Mouse (Mus musculus) liver, postnatal 0 days (tissue): Measurements from ENCODE around the gene Slc22a13. TPM values are rescaled to one million over a fixed set of nuclear protein-coding genes. Genes with fewer than 3 reads are reported as not detected.

Source experiments
- ATAC-seq: fragments of 200-750 bp; cut with Nextera tagmentation; 2 replicates; pipeline ENCODE4 v1.8.0; 2017; ENCODE audit warnings: mild to moderate bottlenecking, moderate library complexity
- DNase-seq: peaks from one replicate; pipeline ENCODE4 v3.0.0-alpha.2; 2016
- H3K27ac ChIP-seq: fragments of 300-500 bp; sonication (generic); 2 replicates; pipeline ENCODE4 v1.5.1; 2014; ENCODE audit warnings: antibody characterized with exemption, moderate library complexity, mild to moderate bottlenecking, low read depth
- H3K27me3 ChIP-seq: fragments of 300-500 bp; sonication (generic); 2 replicates; pipeline ENCODE4 v1.6.1; 2014; ENCODE audit warnings: low read length, control low read depth, mixed read lengths; ENCODE audit not compliant: insufficient read depth
- H3K36me3 ChIP-seq: fragments of 300-500 bp; sonication (generic); replicated peaks from 2 replicates; pipeline ENCODE4 v1.6.1; 2014; ENCODE audit warnings: mild to moderate bottlenecking, control low read depth, low read length, moderate library complexity, mixed read lengths; ENCODE audit not compliant: insufficient read depth
- H3K4me1 ChIP-seq: fragments of 300-500 bp; sonication (generic); 2 replicates; pipeline ENCODE4 v1.6.1; 2014; ENCODE audit warnings: antibody characterized with exemption, mild to moderate bottlenecking, control low read depth; ENCODE audit not compliant: insufficient read depth
- H3K4me2 ChIP-seq: fragments of 300-500 bp; sonication (generic); 2 replicates; pipeline ENCODE4 v1.6.1; 2014; ENCODE audit warnings: low read depth, mild to moderate bottlenecking, low read length, moderate library complexity, mixed read lengths
- H3K4me3 ChIP-seq: fragments of 300-500 bp; sonication (generic); 2 replicates; pipeline ENCODE4 v1.5.1; 2014; ENCODE audit warnings: low read depth, low read length
- H3K9ac ChIP-seq: fragments of 300-500 bp; sonication (generic); replicated peaks from 2 replicates; pipeline ENCODE4 v1.6.1; 2014; ENCODE audit warnings: mild to moderate bottlenecking, moderate library complexity
- H3K9me3 ChIP-seq: fragments of 300-500 bp; sonication (generic); 2 replicates; pipeline ENCODE4 v1.6.1; 2016; ENCODE audit warnings: mild to moderate bottlenecking, control low read depth, low read length, mixed read lengths
- CTCF ChIP-seq: sonication (generic); IDR thresholded peaks from 2 replicates; pipeline ENCODE4 v1.5.1; 2016; ENCODE audit warnings: antibody characterized with exemption, low read depth
- EP300 ChIP-seq: IDR thresholded peaks from 2 replicates; pipeline ENCODE4 v1.6.1; 2016; ENCODE audit warnings: antibody characterized with exemption, low read depth, mild to moderate bottlenecking
- WGBS: fragments of 180-500 bp; shearing (Covaris S2); extraction: QIAGEN DNeasy Blood & Tissue Kit; methylation state at CpG from one replicate; pipeline ENCODE4 v1.1.7; 2014; ENCODE audit not compliant: insufficient replicate concordance; 5-methylcytosine and 5-hydroxymethylcytosine counted together
- polyA plus RNA-seq: library from polyadenylated mRNA; unstranded; fragments of >200 nt; fragmentation: Nextera tagmentation; extraction: Ambion mirVana; gene quantifications from 2 replicates; pipeline ENCODE4 v1.2.1, GENCODE M21; 2015

The Slc22a13 gene
- polyA plus RNA-seq, 1 experiment from 2014 or later = not detected

DNA sequence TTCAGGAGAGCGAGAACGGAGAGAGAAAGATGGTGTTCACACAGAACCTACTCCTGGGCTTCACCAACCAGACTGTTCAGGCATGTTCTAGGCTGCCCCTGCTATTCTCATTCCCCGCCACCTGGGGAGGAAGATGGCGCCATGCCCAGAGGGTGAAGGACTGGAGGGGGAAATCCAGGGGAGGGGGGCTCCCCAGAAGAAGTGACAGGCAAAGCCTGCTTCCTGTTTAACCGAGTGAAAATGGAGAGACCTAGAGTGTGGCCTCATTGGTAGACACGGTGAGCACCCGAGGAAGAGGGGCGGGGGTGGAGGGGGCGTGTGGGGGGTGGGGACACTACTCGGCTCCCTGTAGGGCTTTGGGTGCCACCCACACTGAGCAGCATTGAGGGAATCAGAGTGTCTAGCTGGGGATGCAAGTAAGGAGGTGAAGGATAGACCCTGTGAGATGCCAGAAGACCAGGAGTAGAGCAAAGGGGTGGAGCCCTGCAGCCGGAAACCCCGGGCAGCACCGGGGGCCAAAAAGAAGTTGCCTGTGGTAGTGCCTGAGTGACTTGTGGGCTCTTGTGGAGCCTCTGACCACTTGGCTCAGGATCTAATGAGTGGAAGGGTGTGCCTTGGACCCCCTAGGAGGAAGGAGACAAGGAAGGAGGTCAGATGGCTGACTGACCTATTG lies 62.7 kb downstream of the Slc22a13 start:
- no peak overlapping the region for H3K4me3 ChIP-seq
- H3K9me3 ChIP-seq = no peaks in the 10 kb centered on the region
- H3K27ac ChIP-seq = no peak overlapping the region
- H3K36me3 ChIP-seq = no peaks in the 10 kb centered on the region
- no peak for TF ChIP-seq EP300
- no peak for TF ChIP-seq CTCF
- no peaks in the 10 kb centered on the region for H3K27me3 ChIP-seq
- WGBS = 64% methylated on average over 13 of the region's 13 CpGs
- no peak for DNase-seq
- no peak overlapping the region for H3K4me2 ChIP-seq
- H3K4me1 ChIP-seq = no peaks in the 10 kb centered on the region
- no peak for ATAC-seq
- no peak overlapping the region for H3K9ac ChIP-seq

DNA sequence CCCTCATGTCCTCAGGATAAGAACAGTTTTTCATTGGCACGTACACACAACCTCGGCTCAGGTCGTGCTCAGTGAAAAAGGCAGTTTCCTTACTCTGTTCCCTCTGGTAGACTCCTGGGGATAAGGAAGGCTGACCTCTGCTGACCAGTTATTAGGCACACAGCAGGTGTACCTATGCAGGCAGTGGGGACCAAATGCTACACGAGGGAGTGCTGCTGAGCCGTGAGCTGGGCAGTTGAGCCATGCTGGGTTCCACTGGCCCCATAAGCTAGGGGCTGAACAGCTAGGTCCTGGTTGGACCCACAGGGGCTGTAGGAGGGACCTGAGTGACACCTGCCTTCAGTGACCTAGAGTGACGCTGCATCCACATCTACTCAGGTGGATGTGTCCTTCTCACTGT lies 63.3 kb downstream of the Slc22a13 start:
- no peak overlapping the region for H3K4me3 ChIP-seq
- H3K4me2 ChIP-seq = no peak overlapping the region
- H3K9me3 ChIP-seq = no peaks in the 10 kb centered on the region
- no peak overlapping the region for H3K27ac ChIP-seq
- DNase-seq (no peak), ATAC-seq (no peak)
- H3K9ac ChIP-seq = no peak overlapping the region
- H3K27me3 ChIP-seq = no peaks in the 10 kb centered on the region
- no peaks in the 10 kb centered on the region for H3K4me1 ChIP-seq
- TF ChIP-seq EP300 (no peak), CTCF (no peak)
- WGBS = 69% methylated on average over 6 of the region's 6 CpGs
- no peaks in the 10 kb centered on the region for H3K36me3 ChIP-seq

DNA sequence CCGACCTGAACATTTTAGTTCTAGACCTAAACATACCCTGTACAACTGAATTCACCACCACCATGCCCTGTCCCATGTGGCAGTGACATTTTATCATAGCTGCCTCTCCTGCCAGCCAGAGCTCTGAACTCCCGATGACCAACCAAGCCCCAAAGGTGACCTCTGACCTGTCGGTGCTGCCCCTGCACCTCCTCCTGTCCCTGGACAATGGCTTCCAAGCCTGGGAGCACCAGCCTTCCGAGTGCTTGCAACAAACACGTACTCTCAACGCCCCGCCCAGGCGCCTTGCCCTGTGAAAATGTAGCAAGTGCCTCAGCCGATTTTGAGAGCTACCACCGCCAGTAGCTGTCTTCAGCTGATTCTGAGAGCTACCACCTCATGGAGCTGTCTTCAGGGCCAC lies 63.8 kb downstream of the Slc22a13 start:
- WGBS = 60% methylated on average over 10 of the region's 10 CpGs
- ATAC-seq (no peak), DNase-seq (no peak)
- Histone ChIP-seq H3K9ac (no peak overlapping the region), H3K9me3 (no peaks in the 10 kb centered on the region), H3K4me2 (no peak overlapping the region), H3K27me3 (no peaks in the 10 kb centered on the region), H3K4me1 (no peaks in the 10 kb centered on the region), H3K4me3 (no peak overlapping the region), H3K36me3 (no peaks in the 10 kb centered on the region), H3K27ac (no peak overlapping the region)
- no peak for TF ChIP-seq EP300
- TF ChIP-seq CTCF = no peak

DNA sequence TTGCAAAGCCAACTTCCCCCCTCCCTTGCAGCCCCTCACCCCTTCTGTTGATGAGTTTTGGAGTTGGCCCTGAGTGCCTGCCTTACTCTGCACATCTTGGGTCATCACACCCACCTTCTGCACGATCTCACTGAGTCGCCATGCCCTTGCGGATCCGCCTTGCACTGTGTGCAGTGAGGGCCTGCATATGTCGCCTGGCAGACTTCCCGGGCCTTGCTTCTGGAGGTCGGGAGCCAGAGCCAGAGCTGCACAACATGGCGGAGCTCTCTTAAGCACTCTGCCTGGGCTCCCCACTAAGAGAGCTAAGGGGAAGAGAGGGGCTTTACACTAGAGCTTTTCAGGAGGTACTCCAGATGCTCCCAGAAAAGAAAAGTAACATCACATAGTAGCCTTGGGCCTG lies 64.2 kb downstream of the Slc22a13 start:
- no peaks in the 10 kb centered on the region for H3K9me3 ChIP-seq
- 80% methylated on average over 8 of the region's 8 CpGs for WGBS
- H3K4me2 ChIP-seq = no peak overlapping the region
- no peaks in the 10 kb centered on the region for H3K4me1 ChIP-seq
- H3K4me3 ChIP-seq = no peak overlapping the region
- no peak overlapping the region for H3K27ac ChIP-seq
- ATAC-seq (no peak), DNase-seq (no peak)
- no peaks in the 10 kb centered on the region for H3K27me3 ChIP-seq
- H3K9ac ChIP-seq = no peak overlapping the region
- no peaks in the 10 kb centered on the region for H3K36me3 ChIP-seq
- TF ChIP-seq EP300 (no peak), CTCF (no peak)

DNA sequence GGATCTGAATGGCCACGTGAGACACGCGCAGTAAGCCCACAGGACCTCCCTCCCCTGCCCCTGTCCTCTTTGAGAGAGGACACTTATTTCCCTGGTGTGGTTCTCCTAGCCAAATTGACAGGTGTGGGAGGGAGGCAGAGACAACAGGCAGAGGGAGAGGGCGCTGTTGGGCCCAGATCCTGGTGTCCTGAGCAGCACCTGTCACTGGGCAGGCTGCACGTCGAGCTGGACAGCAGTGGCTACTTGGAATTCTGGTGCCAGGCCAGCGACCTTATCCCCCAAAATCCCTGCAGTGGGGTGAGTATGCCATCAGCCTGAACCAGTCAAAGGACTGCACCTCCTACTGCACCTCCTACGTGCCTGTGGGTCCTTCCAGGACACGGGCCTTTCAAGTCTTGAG lies 65.5 kb downstream of the Slc22a13 start:
- Histone ChIP-seq H3K4me2 (no peak overlapping the region), H3K36me3 (no peaks in the 10 kb centered on the region), H3K27me3 (no peaks in the 10 kb centered on the region), H3K4me3 (no peak overlapping the region), H3K9me3 (no peaks in the 10 kb centered on the region), H3K4me1 (no peaks in the 10 kb centered on the region), H3K27ac (no peak overlapping the region), H3K9ac (no peak overlapping the region)
- no peak for DNase-seq
- WGBS = 67% methylated on average over 9 of the region's 9 CpGs
- no peak for ATAC-seq
- TF ChIP-seq EP300 (no peak), CTCF (peak; percentile 28)

Other genes starting within 250 kb of the Slc22a13 start
- gene Vill, start 156.3 kb downstream of the Slc22a13 start, polyA plus RNA-seq = 8.3 and 9.3 TPM in 2 replicates
- 0.85 and 1.1 TPM in 2 replicates for gene Plcd1, start 115.6 kb downstream of the Slc22a13 start, polyA plus RNA-seq
- gene Dlec1, start 106.6 kb downstream of the Slc22a13 start, polyA plus RNA-seq = 0.05 TPM in 2 replicates
- 496 and 544 TPM in 2 replicates for gene Acaa1b, start 52.0 kb downstream of the Slc22a13 start, polyA plus RNA-seq
- not detected in 2 replicates for gene Gm47289, start 49.9 kb downstream of the Slc22a13 start, polyA plus RNA-seq
- gene Oxsr1, start 113.3 kb upstream of the Slc22a13 start, polyA plus RNA-seq = 3.8 and 4.1 TPM in 2 replicates
- 132 and 141 TPM in 2 replicates for gene Acaa1a, start 130.6 kb upstream of the Slc22a13 start, polyA plus RNA-seq
- 15.6 and 16.7 TPM in 2 replicates for gene Myd88, start 132.3 kb upstream of the Slc22a13 start, polyA plus RNA-seq
- 8.2 and 9.2 TPM in 2 replicates for gene Xylb, start 148.3 kb upstream of the Slc22a13 start, polyA plus RNA-seq
- not detected in 2 replicates for gene Slc22a14, start 156.5 kb upstream of the Slc22a13 start, polyA plus RNA-seq
- 2.2 and 4.1 TPM in 2 replicates for gene Acvr2b, start 193.0 kb upstream of the Slc22a13 start, polyA plus RNA-seq
- gene Exog, start 235.8 kb upstream of the Slc22a13 start, polyA plus RNA-seq = 3.0 and 3.8 TPM in 2 replicates